Mouse (Mus musculus): ENCODE measurements at regions not wholly inside any gene's neighbourhood (a gene's known extent, or its start where the extent isn't known, plus 50 kb on each side); places are given as distances from the start of the nearest gene placed in this dataset.

GRCm38 (mm10) chr10:126815730-126816129, 85.4 kb downstream of the Atp23 start:
- no peak for DNase-seq (ENCODE audit: inconsistent age in 2 of 2, low spot score in 1 of 2)

GRCm38 (mm10) chr10:126814968-126815367, 86.2 kb downstream of the Atp23 start:
- no peak for DNase-seq (ENCODE audit: inconsistent age in 2 of 2, low spot score in 1 of 2)

GRCm38 (mm10) chr10:126813051-126813593, 88.0 kb downstream of the Atp23 start:
- DNase-seq (ENCODE audit: inconsistent age in 2 of 2, low spot score in 1 of 2), result no peak

GRCm38 (mm10) chr10:126812243-126812755, 88.9 kb downstream of the Atp23 start:
- DNase-seq (ENCODE audit: inconsistent age in 2 of 2, low spot score in 1 of 2), result no peak

GRCm38 (mm10) chr10:126810346-126811095, 90.6 kb downstream of the Atp23 start:
- DNase-seq (ENCODE audit: inconsistent age in 2 of 2, low spot score in 1 of 2), result no peak

- DNase-seq (ENCODE audit: inconsistent age in 2 of 2, low spot score in 1 of 2), result peak in 1 of 2 experiments; percentile 30
Measured at GRCm38 (mm10) chr10:126809587-126809986, 91.6 kb downstream of the Atp23 start.

- no peak for DNase-seq (ENCODE audit: inconsistent age in 2 of 2, low spot score in 1 of 2)
Measured at GRCm38 (mm10) chr10:126806881-126807280, 94.3 kb downstream of the Atp23 start.

GRCm38 (mm10) chr10:126802732-126803131, 98.4 kb downstream of the Atp23 start:
- no peak for DNase-seq (ENCODE audit: inconsistent age in 2 of 2, low spot score in 1 of 2)

GRCm38 (mm10) chr10:126799393-126799792, 101.8 kb downstream of the Atp23 start:
- DNase-seq (ENCODE audit: inconsistent age in 2 of 2, low spot score in 1 of 2), result no peak

GRCm38 (mm10) chr10:126793136-126793535, 108.0 kb downstream of the Atp23 start:
- DNase-seq (ENCODE audit: inconsistent age in 2 of 2, low spot score in 1 of 2), result no peak

GRCm38 (mm10) chr10:126792371-126792835, 108.8 kb downstream of the Atp23 start:
- no peak for DNase-seq (ENCODE audit: inconsistent age in 2 of 2, low spot score in 1 of 2)

GRCm38 (mm10) chr10:126788277-126788676, 112.9 kb downstream of the Atp23 start:
- no peak for DNase-seq (ENCODE audit: inconsistent age in 2 of 2, low spot score in 1 of 2)

GRCm38 (mm10) chr10:126783161-126783560, 118.0 kb downstream of the Atp23 start:
- no peak for DNase-seq (ENCODE audit: inconsistent age in 2 of 2, low spot score in 1 of 2)

GRCm38 (mm10) chr10:126776603-126777002, 124.6 kb downstream of the Atp23 start:
- no peak for DNase-seq (ENCODE audit: inconsistent age in 2 of 2, low spot score in 1 of 2)

- no peak for DNase-seq (ENCODE audit: inconsistent age in 2 of 2, low spot score in 1 of 2)
Measured at GRCm38 (mm10) chr10:126775946-126776345, 125.2 kb downstream of the Atp23 start.

GRCm38 (mm10) chr10:126770446-126771020, 130.6 kb downstream of the Atp23 start:
- no peak for DNase-seq (ENCODE audit: inconsistent age in 2 of 2, low spot score in 1 of 2)

GRCm38 (mm10) chr10:126765648-126766047, 135.5 kb downstream of the Atp23 start:
- DNase-seq (ENCODE audit: inconsistent age in 2 of 2, low spot score in 1 of 2), result no peak

GRCm38 (mm10) chr10:126764740-126765139, 136.4 kb downstream of the Atp23 start:
- DNase-seq (ENCODE audit: inconsistent age in 2 of 2, low spot score in 1 of 2), result no peak

GRCm38 (mm10) chr10:126763976-126764375, 137.2 kb downstream of the Atp23 start:
- DNase-seq (ENCODE audit: inconsistent age in 2 of 2, low spot score in 1 of 2), result no peak

- no peak for DNase-seq (ENCODE audit: inconsistent age in 2 of 2, low spot score in 1 of 2)
Measured at GRCm38 (mm10) chr10:126758682-126759081, 142.5 kb downstream of the Atp23 start.

- DNase-seq (ENCODE audit: inconsistent age in 2 of 2, low spot score in 1 of 2), result no peak
Measured at GRCm38 (mm10) chr10:126753201-126753600, 148.0 kb downstream of the Atp23 start.

- peak; percentile 11 to 69 for DNase-seq (ENCODE audit: inconsistent age in 2 of 2, low spot score in 1 of 2)
Measured at GRCm38 (mm10) chr10:126752699-126753098, 148.5 kb downstream of the Atp23 start.

Measured in adrenal gland, adult (tissue).